Mouse (Mus musculus) heart, postnatal 4 days (tissue): ENCODE results near the gene Qrfp. TPM values are rescaled to one million over a fixed set of nuclear protein-coding genes. Genes with fewer than 3 reads are reported as not detected.
A peak's percentile ranks its signal among the peaks of the same experiment; 100 is the strongest.

Experiments
- DNase-seq: peaks from one replicate; pipeline ENCODE4 v3.0.0; 2021
- total RNA-seq, 2 experiments: library from RNA; stranded (reverse); gene quantifications; 2 replicates each; pipeline ENCODE4 v1.2.3; 2021

Gene Qrfp
- total RNA-seq, 2 experiments from 2014 or later, result not detected

- peak; percentile 79 for DNase-seq
Measured at GRCm38 (mm10) chr2:31769631-31770111, 40.7 kb downstream of the Qrfp start.

DNA sequence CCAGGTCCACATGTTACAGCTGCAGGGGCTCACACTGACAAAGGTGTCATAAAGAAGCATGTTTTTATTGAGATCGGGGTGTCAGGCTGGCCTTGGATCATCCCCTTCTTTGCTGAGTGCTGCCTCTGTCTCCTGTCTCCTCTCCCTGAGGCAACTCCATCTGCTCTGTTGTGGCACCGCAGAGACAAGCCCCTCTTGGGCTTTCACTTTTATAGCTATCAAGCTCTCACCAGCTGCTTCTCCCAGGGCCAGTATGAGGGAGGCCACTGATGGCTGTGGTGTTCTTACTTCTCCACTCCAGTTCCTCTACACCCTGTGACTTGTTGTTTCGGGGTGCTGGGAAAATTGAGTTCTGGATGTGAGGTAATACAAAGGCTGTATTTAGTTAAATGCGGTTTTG lies 41.3 kb downstream of the Qrfp start:
- DNase-seq, result no peak

DNA sequence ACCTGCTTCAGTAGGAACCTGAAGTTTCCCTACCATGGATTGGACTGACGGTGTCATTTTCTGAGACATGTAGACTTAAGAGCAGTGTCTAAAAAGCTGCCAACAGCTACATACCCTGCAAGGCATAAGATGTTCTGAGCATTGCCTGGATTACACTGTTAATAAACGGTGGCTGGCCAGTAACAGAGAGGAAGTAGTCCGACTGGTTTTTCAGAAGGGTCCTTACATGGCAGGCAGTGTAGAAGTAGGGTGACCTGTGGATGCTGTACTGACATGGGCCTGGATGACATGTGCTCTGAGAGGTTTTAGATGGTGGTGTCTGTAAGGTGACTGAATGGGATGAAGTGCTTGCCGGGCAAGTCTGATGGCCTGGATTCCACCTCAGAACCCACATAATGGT lies 42.6 kb downstream of the Qrfp start:
- no peak for DNase-seq

DNA sequence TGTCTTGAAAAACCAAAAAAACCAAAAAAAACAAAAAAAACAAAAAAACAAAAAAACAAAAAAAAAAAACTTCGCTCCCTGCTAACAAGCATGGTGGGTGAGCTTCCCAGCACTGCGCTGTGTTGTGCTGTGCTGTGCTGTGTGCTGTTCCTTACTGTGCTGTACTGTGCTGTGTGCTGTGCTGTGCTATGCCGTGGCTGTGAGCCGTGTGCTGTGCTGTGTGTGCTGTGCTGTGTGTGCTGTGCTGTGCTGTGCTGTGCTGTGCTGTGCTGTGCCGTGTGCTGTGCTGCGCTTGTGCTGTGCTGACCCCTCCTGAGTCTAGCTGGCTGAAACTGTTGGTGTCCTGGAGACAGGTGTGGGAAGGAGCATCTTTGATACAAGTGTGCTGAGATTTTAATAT lies 43.3 kb downstream of the Qrfp start:
- no peak for DNase-seq

- no peak for DNase-seq
Measured at GRCm38 (mm10) chr2:31763271-31763670, 47.1 kb downstream of the Qrfp start.

DNA sequence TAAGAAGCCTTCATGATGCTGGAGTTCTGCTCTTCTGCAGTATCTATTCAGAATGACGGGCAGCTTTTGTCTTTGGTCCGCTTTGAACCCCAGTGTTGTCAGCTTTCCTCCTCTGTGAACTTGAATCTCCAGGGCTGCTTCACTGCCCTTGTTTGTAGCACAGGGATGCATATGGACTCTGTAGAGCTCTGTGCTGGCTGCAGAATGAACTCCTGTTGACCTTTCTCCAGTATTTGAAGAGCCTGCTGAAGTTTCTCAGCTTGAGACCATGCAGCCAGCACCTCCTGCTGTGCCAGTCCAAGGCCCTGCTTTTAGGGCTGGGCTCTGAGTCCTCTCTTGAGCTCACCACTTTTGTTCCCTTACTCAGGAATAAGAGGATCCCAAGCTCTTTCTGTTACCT lies 47.5 kb downstream of the Qrfp start:
- no peak for DNase-seq

DNA sequence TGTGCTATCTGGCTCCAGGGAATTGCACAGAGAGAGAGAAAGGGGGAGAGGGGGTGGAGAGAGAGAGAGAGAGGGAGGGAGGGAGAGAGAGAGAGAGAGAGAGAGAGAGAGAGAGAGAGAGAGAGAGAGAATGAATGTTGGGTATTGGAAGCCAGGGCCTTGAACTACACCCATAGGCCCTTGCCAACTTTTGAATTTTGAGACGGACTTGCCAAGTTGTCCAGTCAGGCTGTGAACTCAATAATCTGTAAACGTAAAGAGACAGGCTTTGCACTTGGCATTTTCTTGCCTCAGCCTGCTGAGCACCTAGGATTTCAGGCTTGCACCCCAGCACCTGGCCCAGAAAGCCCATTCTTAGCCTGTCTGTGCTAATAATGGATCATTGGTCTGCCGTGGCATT lies 48.2 kb downstream of the Qrfp start:
- no peak for DNase-seq

DNA sequence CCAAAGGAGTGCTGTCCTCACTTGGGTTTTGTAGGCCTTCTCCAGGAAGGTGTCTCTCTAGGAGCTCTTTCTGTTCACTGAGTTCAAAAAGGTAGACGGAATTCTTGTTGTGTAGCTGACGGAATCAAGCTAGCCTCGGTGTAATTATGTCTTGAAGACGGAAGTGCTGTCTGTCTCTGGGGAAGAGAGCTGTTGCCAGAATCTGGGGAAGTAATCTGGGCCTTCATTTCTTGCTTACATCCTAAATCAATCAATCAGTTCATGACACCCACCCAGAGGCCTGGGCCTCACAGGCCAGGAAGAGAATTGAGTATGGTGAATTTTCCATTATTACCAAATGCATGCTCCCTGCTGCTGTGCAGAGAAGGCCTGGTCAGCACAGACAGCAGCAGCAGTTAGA lies 48.8 kb downstream of the Qrfp start:
- DNase-seq, result no peak

DNA sequence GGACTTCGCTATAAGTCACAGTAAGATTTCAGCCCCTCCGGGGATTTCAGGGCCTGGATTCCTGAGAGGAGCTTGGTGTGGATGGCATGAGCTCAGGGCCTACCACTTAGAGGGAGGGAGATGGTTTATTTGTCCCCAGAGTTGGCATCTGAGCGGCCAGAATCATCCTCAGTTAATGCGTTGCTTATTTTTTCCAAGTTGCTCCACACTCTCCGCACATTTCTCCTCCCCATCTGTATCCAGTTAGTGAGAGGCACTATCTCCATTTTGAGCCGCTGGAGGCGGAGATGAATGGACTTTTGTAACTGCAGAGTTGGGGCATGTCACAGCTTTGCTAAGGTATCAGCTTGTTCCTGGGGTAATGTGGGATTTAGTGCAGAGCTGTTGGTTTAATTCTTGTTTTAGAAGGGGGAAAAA lies 49.3 kb downstream of the Qrfp start:
- DNase-seq, result no peak

DNA sequence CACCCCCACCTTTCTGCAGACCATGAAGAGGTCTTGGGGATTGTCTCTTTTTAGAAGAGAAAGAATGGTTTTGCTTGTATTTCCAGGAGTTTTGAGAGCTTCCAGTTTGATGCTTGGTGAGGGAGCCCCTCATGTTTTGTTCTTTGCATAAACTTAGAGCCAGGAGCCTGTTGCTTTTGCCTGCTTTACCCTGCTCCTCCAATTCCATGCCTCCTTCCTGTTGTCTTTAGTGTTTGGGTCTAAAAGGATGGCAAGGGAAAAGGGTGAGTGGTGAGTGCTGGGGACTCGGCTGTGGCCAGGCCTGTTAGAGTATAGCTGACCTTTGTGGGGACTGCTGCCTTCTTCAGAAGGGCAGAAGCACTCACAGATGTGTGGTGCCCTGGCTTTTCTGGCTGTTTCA lies 49.9 kb downstream of the Qrfp start:
- no peak for DNase-seq

- DNase-seq, result peak; percentile 92
Measured at GRCm38 (mm10) chr2:31759751-31760460, 50.5 kb downstream of the Qrfp start.

GRCm38 (mm10) chr2:31758966-31759365 lies 51.4 kb downstream of the Qrfp start:
- no peak for DNase-seq

- DNase-seq, result no peak
Measured at GRCm38 (mm10) chr2:31757472-31757871, 52.9 kb downstream of the Qrfp start.

Other genes starting within 250 kb of the Qrfp start
- gene Fubp3, start 237.9 kb downstream of the Qrfp start, total RNA-seq, result 10 to 100 TPM; 38.0 to 41.5 TPM
- gene Prdm12, start 170.5 kb downstream of the Qrfp start, total RNA-seq, result not detected
- 10 to 100 TPM; 21.6 to 22.9 TPM for gene Exosc2, start 139.9 kb downstream of the Qrfp start, total RNA-seq
- gene Abl1, start 122.2 kb downstream of the Qrfp start, total RNA-seq, result 10 to 100 TPM; 80.1 to 90.6 TPM
- not detected for gene Fibcd1, start 35.4 kb upstream of the Qrfp start, total RNA-seq
- under 1 TPM; 0.62 to 0.95 TPM for gene Lamc3, start 76.7 kb upstream of the Qrfp start, total RNA-seq
- gene Aif1l, start 139.6 kb upstream of the Qrfp start, total RNA-seq, result 10 to 100 TPM; 21.1 to 24.0 TPM
- 10 to 100 TPM; 50.4 to 51.1 TPM for gene Nup214, start 163.9 kb upstream of the Qrfp start, total RNA-seq